Mouse (Mus musculus) intestine, embryonic 14.5 days (tissue): ENCODE data around the gene Ydjc. TPM values are rescaled to one million over a fixed set of nuclear protein-coding genes. Genes with fewer than 3 reads are reported as not detected.

Experiments used
- microRNA counts: library from miRNA; unstranded; fragments of <30 nt; microRNA quantifications from one replicate; lab custom pipeline; 2016
- microRNA-seq: library from miRNA; unstranded; fragments of <30 nt; microRNA quantifications from one replicate; pipeline ENCODE4, GENCODE M21; 2016
- polyA plus RNA-seq: library from polyadenylated mRNA; unstranded; fragments of >200 nt; fragmentation: Nextera tagmentation; extraction: Ambion mirVana; gene quantifications from 2 replicates; pipeline ENCODE4 v1.2.1, GENCODE M21; 2014

Gene Ydjc
- polyA plus RNA-seq, 1 experiment from 2014 or later: 31.0 TPM

MicroRNAs encoded within 50 kb of the gene (microRNA counts, 519-probe panel; counts per million panel counts)
- microRNA mmu-miR-130b (lab: Ali Mortazavi, UCI) (5,004 counts per million, percentile 85 among the panel's probes with 10 or more counts), microRNA mmu-miR-301b (lab: Ali Mortazavi, UCI) (3,385 counts per million, percentile 44 among the panel's probes with 10 or more counts)

Small RNAs within 50 kb of the gene (microRNA-seq; reads per million reads assigned to microRNA genes)
- 9,168 reads per million, percentile 95 among the genes with 10 or more reads in this experiment for gene Mir130b
- 166 reads per million, percentile 64 among the genes with 10 or more reads in this experiment for gene Mir301b

Other genes starting within 250 kb of the Ydjc start
- gene Ppm1f, start 248.2 kb upstream of the Ydjc start, polyA plus RNA-seq: 16.3 and 19.6 TPM in 2 replicates
- 181 and 189 TPM in 2 replicates for gene Mapk1, start 161.2 kb upstream of the Ydjc start, polyA plus RNA-seq
- gene Ypel1, start 74.9 kb upstream of the Ydjc start, polyA plus RNA-seq: 25.5 and 32.3 TPM in 2 replicates
- 126 and 140 TPM in 2 replicates for gene Ppil2, start 33.4 kb upstream of the Ydjc start, polyA plus RNA-seq
- gene 2610318N02Rik, start 19.5 kb upstream of the Ydjc start, polyA plus RNA-seq: 38.5 TPM in 2 replicates
- 55.7 and 69.0 TPM in 2 replicates for gene Sdf2l1, start 12.2 kb upstream of the Ydjc start, polyA plus RNA-seq
- gene Ccdc116, start 2.6 kb downstream of the Ydjc start, polyA plus RNA-seq: 2.0 and 2.2 TPM in 2 replicates
- 341 and 345 TPM in 2 replicates for gene Ube2l3, start 58.0 kb downstream of the Ydjc start, polyA plus RNA-seq
- gene Rimbp3, start 64.0 kb downstream of the Ydjc start, polyA plus RNA-seq: 0.50 and 0.60 TPM in 2 replicates
- 5.0 and 5.3 TPM in 2 replicates for gene Hic2, start 89.0 kb downstream of the Ydjc start, polyA plus RNA-seq
- 9.0 and 10.8 TPM in 2 replicates for gene Tmem191c, start 131.5 kb downstream of the Ydjc start, polyA plus RNA-seq
- gene Serpind1, start 186.8 kb downstream of the Ydjc start, polyA plus RNA-seq: 0.19 and 0.22 TPM in 2 replicates